Mouse (Mus musculus): Measurements from ENCODE around the gene Rhbdf2. TPM values are rescaled to one million over a fixed set of nuclear protein-coding genes. Genes with fewer than 3 reads are reported as not detected.

Rhbdf2 gene
- polyA plus RNA-seq, 1 experiment from 2014 or later = 1.2 TPM

DNA sequence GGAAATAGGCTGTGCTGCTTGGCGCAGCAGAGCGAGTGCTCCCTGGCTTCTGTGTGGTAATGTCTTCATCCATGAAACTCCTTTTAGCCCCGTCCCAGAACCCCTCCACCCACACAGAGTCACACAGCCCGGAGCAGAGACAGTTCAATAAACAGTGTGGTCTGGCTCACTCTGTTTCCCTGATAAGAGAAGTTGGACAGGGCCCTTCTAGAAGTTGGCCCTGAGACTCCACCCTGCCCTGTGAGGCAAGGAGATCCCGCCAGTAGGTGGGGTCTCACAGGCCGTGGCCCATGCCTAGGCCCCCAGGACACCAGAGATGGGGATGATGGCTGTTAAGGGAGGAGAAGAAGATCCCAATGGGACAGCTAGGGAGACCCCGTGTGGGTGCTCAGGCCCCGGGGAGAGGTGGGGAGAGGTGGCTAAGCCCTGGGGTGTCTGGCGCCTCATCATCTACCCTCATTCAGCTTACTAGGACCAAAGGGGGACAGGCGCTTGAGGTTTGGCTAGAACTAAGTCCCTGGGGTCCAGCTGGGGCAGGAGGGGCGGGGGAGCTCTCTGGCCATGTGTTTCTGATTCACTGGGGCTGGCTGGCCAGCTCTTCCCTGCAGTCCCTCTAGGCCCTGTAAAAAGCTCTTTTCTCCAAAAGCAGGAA lies 20.6 kb upstream of the Rhbdf2 start:
- no peaks in the 10 kb centered on the region for H3K9me3 ChIP-seq (ENCODE audit: control insufficient read depth, low read length)
- no peak overlapping the region for H3K9ac ChIP-seq
- no peak overlapping the region for H3K4me2 ChIP-seq (replicated peaks)
- 0 out of 2 replicates have a peak, but pooled peaks cover 1% of the 10 kb centered on the region for H3K27me3 ChIP-seq (ENCODE audit: control insufficient read depth, insufficient read depth, low read length)
- no peak overlapping the region for H3K27ac ChIP-seq
- ATAC-seq (ENCODE audit: low FRiP score) = no peak
- H3K36me3 ChIP-seq (replicated peaks; ENCODE audit: control insufficient read depth, insufficient read depth) = no peaks in the 10 kb centered on the region
- no peak for DNase-seq (ENCODE audit: low spot score)
- peaks cover 14% of the 10 kb centered on the region for H3K4me1 ChIP-seq (replicated peaks; ENCODE audit: control insufficient read depth, insufficient read depth, low read length)
- WGBS = 64% methylated on average over 11 of the region's 11 CpGs
- H3K4me3 ChIP-seq (replicated peaks; ENCODE audit: low read length) = no peak overlapping the region

GRCm38 (mm10) chr11:116646771-116647170 lies 20.0 kb upstream of the Rhbdf2 start:
- no peaks in the 10 kb centered on the region for H3K9me3 ChIP-seq (ENCODE audit: control insufficient read depth, low read length)
- no peak overlapping the region for H3K4me3 ChIP-seq (replicated peaks; ENCODE audit: low read length)
- H3K27ac ChIP-seq = no peak overlapping the region
- ATAC-seq (ENCODE audit: low FRiP score) (no peak), DNase-seq (ENCODE audit: low spot score) (no peak)
- H3K36me3 ChIP-seq (replicated peaks; ENCODE audit: control insufficient read depth, insufficient read depth) = no peaks in the 10 kb centered on the region
- H3K9ac ChIP-seq = no peak overlapping the region
- WGBS = 94% methylated on average over 7 of the region's 7 CpGs
- no peaks in the 10 kb centered on the region for H3K27me3 ChIP-seq (ENCODE audit: control insufficient read depth, insufficient read depth, low read length)
- H3K4me2 ChIP-seq (replicated peaks) = no peak overlapping the region
- H3K4me1 ChIP-seq (replicated peaks; ENCODE audit: control insufficient read depth, insufficient read depth, low read length) = peaks cover 10% of the 10 kb centered on the region

DNA sequence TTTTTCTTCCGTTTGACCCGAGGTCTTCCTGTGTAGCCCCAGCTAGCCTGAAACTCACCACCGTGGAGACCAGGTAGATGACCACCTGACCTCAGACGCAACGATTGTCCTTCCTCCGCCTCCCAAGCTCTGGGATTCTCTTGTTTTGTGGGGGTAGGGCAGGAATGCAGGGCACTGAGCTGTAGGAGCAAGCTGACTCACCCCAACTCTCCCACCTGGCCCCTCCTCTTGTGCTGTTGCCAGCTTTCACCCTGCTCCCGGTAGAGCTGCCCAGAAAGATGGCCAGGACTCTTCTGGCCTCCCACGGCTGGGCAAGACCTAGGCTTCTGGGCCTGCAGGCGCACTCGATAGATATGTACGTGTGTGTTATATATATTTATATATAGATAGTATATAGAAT lies 19.3 kb upstream of the Rhbdf2 start:
- Histone ChIP-seq H3K4me3 (replicated peaks; ENCODE audit: low read length) (no peak overlapping the region), H3K27ac (no peak overlapping the region), H3K36me3 (replicated peaks; ENCODE audit: control insufficient read depth, insufficient read depth) (no peaks in the 10 kb centered on the region), H3K4me2 (replicated peaks) (no peak overlapping the region), H3K4me1 (replicated peaks; ENCODE audit: control insufficient read depth, insufficient read depth, low read length) (peaks cover 10% of the 10 kb centered on the region), H3K9me3 (ENCODE audit: control insufficient read depth, low read length) (no peaks in the 10 kb centered on the region), H3K27me3 (ENCODE audit: control insufficient read depth, insufficient read depth, low read length) (no peaks in the 10 kb centered on the region), H3K9ac (no peak overlapping the region)
- 77% methylated on average over 11 of the region's 11 CpGs for WGBS
- ATAC-seq (ENCODE audit: low FRiP score) = no peak
- no peak for DNase-seq (ENCODE audit: low spot score)

GRCm38 (mm10) chr11:116645446-116646110 lies 18.8 kb upstream of the Rhbdf2 start:
- Histone ChIP-seq H3K27me3 (ENCODE audit: control insufficient read depth, insufficient read depth, low read length) (no peaks in the 10 kb centered on the region), H3K4me2 (replicated peaks) (no peak overlapping the region), H3K4me1 (replicated peaks; ENCODE audit: control insufficient read depth, insufficient read depth, low read length) (peaks cover 10% of the 10 kb centered on the region), H3K27ac (no peak overlapping the region), H3K9ac (no peak overlapping the region), H3K9me3 (ENCODE audit: control insufficient read depth, low read length) (no peaks in the 10 kb centered on the region), H3K36me3 (replicated peaks; ENCODE audit: control insufficient read depth, insufficient read depth) (no peaks in the 10 kb centered on the region), H3K4me3 (replicated peaks; ENCODE audit: low read length) (no peak overlapping the region)
- 80% methylated on average over 8 of the region's 8 CpGs for WGBS
- DNase-seq (ENCODE audit: low spot score) (no peak), ATAC-seq (ENCODE audit: low FRiP score) (no peak)

GRCm38 (mm10) chr11:116644225-116645112 lies 17.6 kb upstream of the Rhbdf2 start:
- Histone ChIP-seq H3K9ac (peak overlapping the region; percentile 47; the same call in 1 of the 2 replicates), H3K4me3 (replicated peaks; ENCODE audit: low read length) (no peak overlapping the region), H3K27ac (peak overlapping the region; percentile 55), H3K4me1 (replicated peaks; ENCODE audit: control insufficient read depth, insufficient read depth, low read length) (peaks cover 10% of the 10 kb centered on the region), H3K9me3 (ENCODE audit: control insufficient read depth, low read length) (no peaks in the 10 kb centered on the region), H3K4me2 (replicated peaks) (peak overlapping the region; percentile 49; the same call in 1 of the 2 replicates), H3K36me3 (replicated peaks; ENCODE audit: control insufficient read depth, insufficient read depth) (no peaks in the 10 kb centered on the region), H3K27me3 (ENCODE audit: control insufficient read depth, insufficient read depth, low read length) (no peaks in the 10 kb centered on the region)
- DNase-seq (ENCODE audit: low spot score) = no peak
- WGBS = 44% methylated on average over 21 of the region's 21 CpGs
- no peak for ATAC-seq (ENCODE audit: low FRiP score)

- ATAC-seq (ENCODE audit: low FRiP score) = 0 out of 2 replicates have a peak, but pooled peaks have one; percentile 22
Observed at GRCm38 (mm10) chr11:116643579-116644224, 16.9 kb upstream of the Rhbdf2 start.

DNA sequence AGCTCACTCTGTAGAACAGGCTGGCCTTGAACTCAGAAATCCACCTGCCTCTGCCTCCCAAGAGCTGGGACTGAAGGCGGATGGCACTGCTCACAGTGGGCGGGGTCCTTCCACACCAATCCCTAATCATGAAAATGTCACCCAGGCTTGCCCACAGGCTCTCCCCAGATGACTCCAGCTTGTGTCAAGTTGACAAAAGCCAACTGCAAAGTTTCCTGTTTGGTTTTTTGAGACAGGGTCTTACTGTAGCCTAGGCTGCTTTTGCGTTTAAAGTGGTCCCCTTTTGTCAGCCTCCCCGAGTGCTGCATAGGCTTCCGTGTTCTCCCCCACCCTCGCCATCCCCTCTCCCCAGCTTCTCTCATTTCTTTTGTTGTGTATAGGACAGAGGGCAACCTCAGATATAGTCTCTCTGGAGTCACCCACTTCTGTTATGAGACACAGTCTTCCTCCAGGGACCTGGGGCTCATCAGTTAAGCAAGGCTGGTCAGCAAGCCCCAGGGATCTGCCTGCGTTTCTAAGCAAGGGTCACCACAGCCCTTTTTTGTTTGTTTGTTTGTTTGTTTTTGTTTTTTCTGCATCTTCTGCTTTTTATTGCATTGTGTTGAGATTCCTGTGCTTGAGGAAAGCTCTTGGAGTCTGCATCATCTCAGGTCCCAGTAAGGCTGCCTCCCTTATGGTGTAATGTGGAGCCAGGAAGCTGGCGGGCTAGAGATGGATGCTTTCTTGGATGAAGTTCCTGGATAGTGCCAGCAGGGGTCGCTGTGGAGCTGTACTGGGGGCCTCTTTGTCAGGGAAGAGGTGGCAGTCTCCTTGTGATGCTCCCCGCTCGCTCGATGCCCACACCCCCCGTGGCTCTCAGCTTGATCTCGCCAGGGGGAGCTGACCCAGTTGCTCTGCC lies 16.1 kb upstream of the Rhbdf2 start:
- peak overlapping the region; percentile 47 for H3K9ac ChIP-seq
- 39% methylated on average over 14 of the region's 14 CpGs for WGBS
- no peaks in the 10 kb centered on the region for H3K36me3 ChIP-seq (replicated peaks; ENCODE audit: control insufficient read depth, insufficient read depth)
- no peaks in the 10 kb centered on the region for H3K9me3 ChIP-seq (ENCODE audit: control insufficient read depth, low read length)
- H3K27ac ChIP-seq = peak overlapping the region; percentile 55; the same call in 1 of the 2 replicates
- no peaks in the 10 kb centered on the region for H3K27me3 ChIP-seq (ENCODE audit: control insufficient read depth, insufficient read depth, low read length)
- ATAC-seq (ENCODE audit: low FRiP score) = peak; percentile 73; the same call in 1 of the 2 replicates
- peak overlapping the region; percentile 49 for H3K4me2 ChIP-seq (replicated peaks)
- H3K4me3 ChIP-seq (replicated peaks; ENCODE audit: low read length) = 0 out of 2 replicates have a peak overlapping the region, but pooled peaks have one; percentile 0
- DNase-seq (ENCODE audit: low spot score) = peak; percentile 95
- peaks cover 10% of the 10 kb centered on the region for H3K4me1 ChIP-seq (replicated peaks; ENCODE audit: control insufficient read depth, insufficient read depth, low read length)

More at GRCm38 (mm10) chr11:116643579-116644224, 16.9 kb upstream of the Rhbdf2 start:
- Histone ChIP-seq H3K4me2 (replicated peaks) (peak overlapping the region; percentile 49), H3K4me3 (replicated peaks; ENCODE audit: low read length) (0 out of 2 replicates have a peak overlapping the region, but pooled peaks have one; percentile 0), H3K27me3 (ENCODE audit: control insufficient read depth, insufficient read depth, low read length) (no peaks in the 10 kb centered on the region), H3K27ac (peak overlapping the region; percentile 55), H3K36me3 (replicated peaks; ENCODE audit: control insufficient read depth, insufficient read depth) (no peaks in the 10 kb centered on the region), H3K9me3 (ENCODE audit: control insufficient read depth, low read length) (no peaks in the 10 kb centered on the region), H3K4me1 (replicated peaks; ENCODE audit: control insufficient read depth, insufficient read depth, low read length) (peaks cover 10% of the 10 kb centered on the region), H3K9ac (peak overlapping the region; percentile 47)
- WGBS = 5% methylated on average over 19 of the region's 19 CpGs
- DNase-seq (ENCODE audit: low spot score) = no peak

DNA sequence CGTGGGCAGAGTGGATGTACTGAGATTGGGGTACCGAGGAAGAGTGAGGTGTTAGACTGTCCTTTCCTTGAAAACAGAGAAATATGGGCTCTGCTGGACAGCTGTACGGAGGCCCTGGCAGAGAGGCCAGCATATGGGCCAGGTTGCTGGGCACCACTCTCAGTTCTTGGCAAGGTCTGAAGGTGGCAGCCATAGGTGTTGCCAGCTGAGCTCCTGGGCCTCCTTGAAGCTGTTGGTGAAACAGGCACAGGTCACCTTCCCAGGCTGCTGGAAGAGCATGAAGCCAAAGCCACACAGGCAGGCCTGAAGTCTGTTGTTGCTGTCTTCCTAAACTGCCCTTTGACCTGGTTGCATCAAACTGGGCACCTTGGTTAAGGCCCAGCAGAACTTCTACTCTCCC lies 14.9 kb upstream of the Rhbdf2 start:
- Histone ChIP-seq H3K27ac (no peak overlapping the region), H3K36me3 (replicated peaks; ENCODE audit: control insufficient read depth, insufficient read depth) (no peaks in the 10 kb centered on the region), H3K4me2 (replicated peaks) (no peak overlapping the region), H3K9me3 (ENCODE audit: control insufficient read depth, low read length) (no peaks in the 10 kb centered on the region), H3K9ac (no peak overlapping the region), H3K27me3 (ENCODE audit: control insufficient read depth, insufficient read depth, low read length) (no peaks in the 10 kb centered on the region), H3K4me1 (replicated peaks; ENCODE audit: control insufficient read depth, insufficient read depth, low read length) (peaks cover 10% of the 10 kb centered on the region), H3K4me3 (replicated peaks; ENCODE audit: low read length) (no peak overlapping the region)
- 69% methylated on average over 3 of the region's 3 CpGs for WGBS
- no peak for DNase-seq (ENCODE audit: low spot score)
- ATAC-seq (ENCODE audit: low FRiP score) = no peak
